Mouse (Mus musculus) kidney, postnatal 14 days (tissue): ENCODE data around the gene Gm29797.

ENCODE experiments used
- DNase-seq: peaks from one replicate; pipeline ENCODE4 v3.0.0; 2022; ENCODE audit warnings: mixed read lengths

Gm29797 gene

DNA sequence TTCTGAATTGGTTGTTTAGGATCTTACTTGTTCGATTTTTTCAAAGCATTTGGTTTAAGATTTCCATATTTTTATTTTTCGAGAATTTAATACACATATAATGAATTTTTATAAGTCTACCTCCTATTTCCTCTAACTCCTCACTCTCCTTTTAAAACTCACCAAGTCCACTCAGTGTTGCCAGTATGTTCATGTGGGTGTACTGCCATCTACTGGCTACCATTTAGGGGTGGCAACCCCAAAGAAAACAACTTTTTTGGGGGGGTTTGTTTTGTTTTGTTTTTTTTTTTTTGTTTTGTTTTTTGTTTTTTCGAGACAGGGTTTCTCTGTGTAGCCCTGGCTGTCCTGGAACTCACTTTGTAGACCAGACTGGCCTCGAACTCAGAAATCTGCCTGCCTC lies 49.8 kb downstream of the Gm29797 start:
- peak; percentile 17 for DNase-seq
